Mouse (Mus musculus) lung, embryonic 14.5 days (tissue): Measurements from ENCODE around the gene Ttc33. TPM values are rescaled to one million over a fixed set of nuclear protein-coding genes. Genes with fewer than 3 reads are reported as not detected.

Source experiments
- ATAC-seq: fragments of 200-750 bp; cut with Nextera tagmentation; 2 replicates; pipeline ENCODE4 v1.8.0; 2017; ENCODE audit warnings: mild to moderate bottlenecking, moderate TSS enrichment, moderate library complexity; ENCODE audit not compliant: insufficient read depth
- DNase-seq: peaks from one replicate; pipeline ENCODE4 v3.0.0-alpha.2; 2015
- H3K27ac ChIP-seq: fragments of 300-500 bp; sonication (generic); 2 replicates; pipeline ENCODE4 v1.5.1; 2014; ENCODE audit warnings: low read depth, mild to moderate bottlenecking, moderate library complexity
- H3K27me3 ChIP-seq: fragments of 300-500 bp; sonication (generic); 2 replicates; pipeline ENCODE4 v1.6.1; 2014; ENCODE audit warnings: low read length, control low read depth; ENCODE audit not compliant: insufficient read depth
- H3K36me3 ChIP-seq: fragments of 300-500 bp; sonication (generic); 2 replicates; pipeline ENCODE4 v1.6.1; 2014; ENCODE audit warnings: control low read depth; ENCODE audit not compliant: insufficient read depth
- H3K4me1 ChIP-seq: fragments of 300-500 bp; sonication (generic); 2 replicates; pipeline ENCODE4 v1.6.1; 2014; ENCODE audit warnings: antibody characterized with exemption, control low read depth; ENCODE audit not compliant: insufficient read depth
- H3K4me2 ChIP-seq: fragments of 300-500 bp; sonication (generic); 2 replicates; pipeline ENCODE4 v1.6.1; 2014; ENCODE audit warnings: mild to moderate bottlenecking
- H3K4me3 ChIP-seq: fragments of 300-500 bp; sonication (generic); 2 replicates; pipeline ENCODE4 v1.5.1; 2014; ENCODE audit warnings: low read depth, low read length
- H3K9ac ChIP-seq: fragments of 300-500 bp; sonication (generic); 2 replicates; pipeline ENCODE4 v1.6.1; 2014
- H3K9me3 ChIP-seq: fragments of 300-500 bp; sonication (generic); 2 replicates; pipeline ENCODE4 v1.6.1; 2016; ENCODE audit warnings: low read depth, low read length, control low read depth
- CTCF ChIP-seq: IDR thresholded peaks from 2 replicates; pipeline ENCODE4 v1.5.1; 2016; ENCODE audit warnings: antibody characterized with exemption, low read depth
- WGBS: fragments of 180-500 bp; shearing (Covaris S2); extraction: QIAGEN DNeasy Blood & Tissue Kit; methylation state at CpG from one replicate; pipeline ENCODE4 v1.1.7; 2014; 5-methylcytosine and 5-hydroxymethylcytosine counted together
- polyA plus RNA-seq: library from polyadenylated mRNA; unstranded; fragments of >200 nt; fragmentation: Nextera tagmentation; extraction: Ambion mirVana; gene quantifications from 2 replicates; pipeline ENCODE4 v1.2.1, GENCODE M21; 2014

Ttc33 gene
- polyA plus RNA-seq, 1 experiment from 2014 or later, result 41.9 TPM

DNA sequence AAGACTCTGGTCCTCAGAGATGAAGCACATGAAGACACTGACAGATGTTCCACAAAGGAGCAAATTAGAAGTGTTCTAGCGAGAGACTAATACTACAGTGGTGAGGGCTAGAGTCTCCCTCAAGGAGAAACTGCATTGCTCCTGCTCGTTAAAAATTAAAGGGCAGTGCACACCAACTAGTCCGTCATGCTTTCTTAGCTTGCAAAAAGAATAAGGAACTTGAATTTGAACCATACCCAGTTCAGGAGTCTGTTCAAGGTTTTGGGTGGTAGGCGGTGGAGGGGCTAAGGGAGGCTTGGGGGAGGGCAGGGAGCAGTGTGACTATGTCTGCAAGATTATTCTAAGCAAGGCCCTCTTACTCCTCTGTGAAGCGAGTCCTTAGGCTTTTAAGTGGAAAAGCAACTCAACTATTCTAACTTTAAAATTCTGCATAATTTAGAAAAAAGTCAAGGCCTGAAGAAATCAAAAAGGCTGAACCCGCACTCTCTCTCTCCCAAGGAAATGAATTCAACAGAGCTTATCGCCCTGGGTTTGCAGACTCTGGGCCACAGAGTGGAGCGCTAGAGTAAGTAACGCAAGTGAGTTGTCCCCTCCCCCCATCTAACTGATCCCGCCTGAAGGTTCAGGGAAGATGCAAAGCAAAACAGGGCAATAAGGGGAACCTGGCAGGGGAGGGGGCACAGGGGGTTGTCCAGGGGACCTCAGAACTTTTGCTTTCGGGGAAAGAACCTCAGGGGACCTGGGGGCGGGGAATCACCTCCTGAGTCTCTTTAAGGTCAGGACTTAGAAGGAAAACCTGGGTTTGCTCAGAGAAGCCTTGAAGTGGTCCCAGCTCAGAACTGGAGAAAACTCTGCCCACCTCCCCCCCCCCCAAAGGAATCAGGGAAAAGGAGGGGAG lies 56.2 kb downstream of the Ttc33 start:
- H3K4me3 ChIP-seq, result peak overlapping the region; percentile 52
- TF ChIP-seq CTCF, result peak; percentile 43
- ATAC-seq (peak; percentile 36; the same call in 1 of the 2 replicates), DNase-seq (peak; percentile 82)
- H3K4me2 ChIP-seq, result peak overlapping the region; percentile 97
- H3K4me1 ChIP-seq, result peaks cover 9% of the 10 kb centered on the region; the same call in 1 of the 2 replicates
- no peak overlapping the region for H3K27ac ChIP-seq
- 31% methylated on average over 12 of the region's 12 CpGs for WGBS
- H3K27me3 ChIP-seq, result peaks cover 28% of the 10 kb centered on the region
- no peaks in the 10 kb centered on the region for H3K36me3 ChIP-seq
- no peak overlapping the region for H3K9ac ChIP-seq
- H3K9me3 ChIP-seq, result no peaks in the 10 kb centered on the region

DNA sequence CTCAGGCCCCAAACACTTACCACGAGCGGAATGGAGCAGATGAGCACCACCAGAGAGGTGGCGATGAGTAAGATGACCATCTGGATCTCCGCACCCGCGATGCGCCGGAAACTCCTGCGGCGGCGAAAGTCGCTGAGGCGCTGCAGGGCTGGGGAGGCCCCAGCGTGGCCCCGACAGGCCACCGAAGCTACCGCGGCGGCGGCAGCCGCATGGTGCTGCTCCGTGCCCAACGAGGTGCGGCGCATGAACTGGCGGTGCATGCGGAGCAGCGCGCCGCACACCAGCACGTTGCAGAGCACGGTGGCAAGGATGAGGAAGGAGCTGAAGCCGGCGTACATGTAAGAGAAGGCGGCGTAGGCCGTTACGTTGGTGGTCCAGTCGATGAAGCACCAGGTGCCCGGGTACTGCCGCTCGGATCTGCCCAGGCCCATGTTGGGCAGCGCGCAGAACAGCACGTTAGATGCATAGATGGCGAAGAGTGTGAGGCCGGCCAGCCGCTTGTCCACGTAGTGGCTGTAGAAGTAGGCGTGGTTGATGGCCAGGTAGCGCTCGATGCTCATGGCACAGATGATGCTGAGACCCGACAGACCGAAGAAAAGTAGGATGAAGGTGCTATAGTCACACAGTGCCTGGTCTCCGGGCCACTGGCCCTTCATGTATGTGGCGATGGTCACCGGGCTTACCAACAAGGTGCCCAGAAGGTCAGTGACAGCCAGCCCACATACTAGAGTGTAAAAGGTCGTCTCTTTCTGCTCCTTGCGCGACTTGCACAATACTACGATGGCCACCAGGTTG lies 57.1 kb downstream of the Ttc33 start:
- Histone ChIP-seq H3K4me2 (peak overlapping the region; percentile 97), H3K27me3 (peaks cover 28% of the 10 kb centered on the region), H3K36me3 (no peaks in the 10 kb centered on the region), H3K4me1 (peaks cover 9% of the 10 kb centered on the region; the same call in 1 of the 2 replicates), H3K4me3 (peak overlapping the region; percentile 52), H3K9me3 (no peaks in the 10 kb centered on the region), H3K27ac (no peak overlapping the region), H3K9ac (peak overlapping the region; percentile 36)
- 0 out of 2 replicates have a peak, but pooled peaks have one; percentile 12 for TF ChIP-seq CTCF
- DNase-seq (peak; percentile 49), ATAC-seq (peak; percentile 25; the same call in 1 of the 2 replicates)
- 2% methylated on average over 61 of the region's 61 CpGs for WGBS

DNA sequence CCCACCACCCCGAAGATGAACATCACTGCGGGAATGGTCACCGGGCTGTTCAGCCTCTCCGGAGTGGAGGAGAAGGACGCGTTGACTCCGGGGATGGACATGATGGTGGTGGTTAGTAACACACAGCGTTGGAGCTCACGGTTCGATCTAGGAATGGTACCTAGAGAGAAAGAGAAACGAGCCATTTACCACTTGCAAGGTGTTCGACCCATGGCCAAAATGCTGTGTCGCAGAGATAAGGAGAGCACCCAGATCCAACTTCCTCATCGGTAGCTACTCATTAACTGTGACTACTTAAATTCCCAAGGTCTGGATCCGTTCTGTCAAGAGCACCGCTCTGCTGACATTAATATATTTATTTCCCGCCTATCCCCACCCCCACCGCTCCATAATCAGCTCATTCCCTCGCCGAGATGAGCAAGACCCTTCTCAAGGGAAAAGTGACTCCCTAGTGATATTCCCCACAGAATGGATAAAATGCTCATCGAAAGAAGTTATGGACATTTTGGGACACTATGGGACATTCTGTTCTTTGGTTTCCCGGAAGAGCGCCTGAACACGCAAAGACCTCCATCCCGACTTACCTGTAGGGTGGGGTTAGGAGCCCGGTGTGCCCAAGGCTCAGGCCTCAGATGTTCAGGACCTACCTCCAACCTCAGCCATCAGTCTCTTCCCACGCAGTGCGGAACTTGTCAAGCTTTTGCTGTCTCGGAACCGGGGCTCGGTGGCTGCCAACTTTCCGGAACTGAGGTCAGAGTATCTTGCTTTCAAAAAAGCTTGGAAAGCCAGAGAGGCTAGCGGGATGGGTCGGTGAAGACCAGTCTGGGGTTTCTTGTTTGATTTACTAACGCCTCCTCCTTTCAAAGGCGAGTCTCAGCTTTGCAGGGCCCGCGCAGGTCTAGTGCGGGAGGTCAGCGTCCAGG lies 58.0 kb downstream of the Ttc33 start:
- peak overlapping the region; percentile 52 for H3K9ac ChIP-seq
- no peaks in the 10 kb centered on the region for H3K9me3 ChIP-seq
- peak overlapping the region; percentile 97 for H3K4me2 ChIP-seq
- H3K4me1 ChIP-seq, result peaks cover 9% of the 10 kb centered on the region; the same call in 1 of the 2 replicates
- H3K4me3 ChIP-seq, result peak overlapping the region; percentile 52
- no peaks in the 10 kb centered on the region for H3K36me3 ChIP-seq
- WGBS, result 6% methylated on average over 40 of the region's 40 CpGs
- no peak; the same call in 1 of the 2 replicates for ATAC-seq
- no peak; the same call in 1 of the 2 replicates for TF ChIP-seq CTCF
- H3K27me3 ChIP-seq, result peaks cover 28% of the 10 kb centered on the region
- peak; percentile 15 for DNase-seq
- no peak overlapping the region for H3K27ac ChIP-seq

DNA sequence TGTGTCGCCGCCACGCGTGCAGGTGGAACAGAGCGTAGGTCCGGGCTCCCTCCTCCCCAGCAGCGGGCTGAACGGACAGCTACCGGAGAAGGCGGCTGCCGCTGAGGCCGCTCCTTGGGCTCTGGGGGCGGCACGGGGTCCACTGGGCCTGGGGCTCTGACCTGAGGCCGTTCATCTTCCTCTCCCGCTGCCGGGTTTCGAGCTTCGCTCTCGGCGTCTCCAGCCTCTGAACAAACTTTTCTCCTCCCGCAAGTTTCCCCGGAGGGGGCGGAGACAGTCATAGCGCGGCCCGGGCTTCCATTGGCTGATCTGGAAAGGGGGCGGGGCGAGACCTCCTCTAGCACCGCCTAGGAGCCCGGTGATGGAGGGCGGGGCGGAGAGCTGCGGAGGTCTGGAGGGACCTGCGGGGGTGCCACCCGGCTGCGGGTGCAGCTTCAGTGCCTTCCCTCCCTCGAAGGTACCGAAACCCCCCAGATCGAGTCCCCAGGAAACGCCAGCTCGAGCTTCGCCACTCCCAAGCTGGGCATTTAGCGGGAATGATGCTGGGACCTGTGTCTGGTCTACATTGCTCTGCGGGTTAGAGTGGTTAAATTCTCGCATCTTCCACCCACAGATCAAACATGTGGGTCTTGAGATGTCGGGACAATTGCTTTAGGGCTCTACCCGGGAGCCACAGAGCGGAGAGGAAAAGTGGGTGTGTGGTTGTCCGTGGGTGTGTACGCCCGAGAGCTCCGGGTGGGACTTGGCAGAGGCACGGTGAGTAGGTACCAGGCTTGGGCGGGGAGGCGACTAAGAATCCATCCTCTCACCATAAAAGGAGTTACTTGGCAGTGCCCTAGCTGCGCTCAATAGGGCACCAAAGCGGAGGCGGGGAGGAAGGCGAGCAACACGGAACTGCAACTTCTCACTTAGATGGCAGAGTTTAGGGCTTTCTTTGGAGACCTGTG lies 58.9 kb downstream of the Ttc33 start, which contains the start of gene Ptger4:
TSS of gene Ptger4 (minus strand) at position 229 of the 947 bp plus-strand sequence.
- Histone ChIP-seq H3K4me2 (peak within 1 kb of the TSS; percentile 97), H3K4me3 (peak within 1 kb of the TSS; percentile 52), H3K27me3 (peaks cover 28% of the 10 kb centered on the region), H3K4me1 (peaks cover 9% of the 10 kb centered on the region; the same call in 1 of the 2 replicates), H3K36me3 (no peaks in the 10 kb centered on the region), H3K27ac (no peak within 1 kb of the TSS), H3K9ac (peak within 1 kb of the TSS; percentile 52), H3K9me3 (no peaks in the 10 kb centered on the region)
- ATAC-seq, result peak; percentile 97
- peak; percentile 95 for DNase-seq
- no peak for TF ChIP-seq CTCF
- WGBS, result 2% methylated on average over 57 of the region's 61 CpGs

DNA sequence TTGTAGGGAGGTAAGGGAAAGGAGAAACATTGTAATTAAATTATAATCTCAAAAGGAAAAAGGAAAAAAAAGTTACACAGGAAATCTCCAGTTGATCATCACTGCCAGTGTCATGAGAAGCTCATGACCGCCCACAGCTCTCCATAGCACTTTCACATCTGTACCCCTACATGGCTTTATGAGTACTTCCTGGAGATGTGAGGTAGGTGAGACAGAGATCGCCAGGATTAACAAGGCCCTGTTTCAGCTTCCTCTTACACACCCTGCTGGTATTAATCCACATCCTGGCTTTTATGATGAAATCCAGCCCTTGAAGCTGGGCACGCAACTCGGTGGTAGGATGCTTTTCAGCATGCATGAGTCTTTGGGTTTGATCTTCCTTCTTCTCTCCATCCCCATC lies 64.9 kb downstream of the Ttc33 start:
- WGBS, result 90% methylated on average over 4 of the region's 4 CpGs
- no peak overlapping the region for H3K27ac ChIP-seq
- H3K9me3 ChIP-seq, result no peaks in the 10 kb centered on the region
- no peak for ATAC-seq
- H3K4me3 ChIP-seq, result no peak overlapping the region
- no peaks in the 10 kb centered on the region for H3K4me1 ChIP-seq
- H3K9ac ChIP-seq, result no peak overlapping the region
- TF ChIP-seq CTCF, result no peak
- H3K4me2 ChIP-seq, result no peak overlapping the region
- no peaks in the 10 kb centered on the region for H3K36me3 ChIP-seq
- no peak for DNase-seq
- no peaks in the 10 kb centered on the region; the same call in 1 of the 2 replicates for H3K27me3 ChIP-seq
